ENCODE assay signal across 8 mouse cellular contexts in the genomic region with DNA sequence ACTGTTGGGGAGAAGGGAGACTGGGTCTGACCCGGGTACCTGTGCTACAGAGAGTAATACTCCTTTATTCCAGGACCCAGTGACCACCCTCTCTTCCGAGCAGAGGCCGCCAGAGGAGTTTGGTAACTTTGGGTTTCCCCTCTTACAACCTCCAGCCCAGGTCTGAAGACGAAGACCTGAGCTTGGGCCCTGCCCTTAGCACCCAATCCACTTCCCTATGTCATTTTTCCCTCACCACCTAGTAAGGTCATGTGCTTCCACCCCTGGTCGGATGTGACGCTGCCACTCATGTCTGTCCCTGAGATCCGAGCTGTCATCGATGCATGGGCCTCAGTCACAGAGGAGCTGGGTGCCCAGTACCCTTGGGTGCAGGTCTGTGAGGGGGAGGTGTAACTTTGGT. TPM values are rescaled to one million over a fixed set of nuclear protein-coding genes. Genes with fewer than 3 reads are reported as not detected.
DNase-seq lines count a peak whose midpoint lies in the region; ATAC-seq and TF ChIP-seq lines count a peak whose summit lies in the region.

No protein-coding gene starts in this region.

- no peak for TF ChIP-seq CTCF in kidney, postnatal 0 days (IDR thresholded peaks at IDR 0.05; ENCODE audit: low read depth)
- no peak for TF ChIP-seq CTCF in midbrain, postnatal 0 days (IDR thresholded peaks at IDR 0.05)

- WGBS in kidney, postnatal 0 days = 77% methylated on average over 8 of the region's 8 CpGs
- 74% methylated on average over 8 of the region's 8 CpGs for WGBS in embryonic facial prominence, embryonic 12.5 days
- 82% methylated on average over 8 of the region's 8 CpGs for WGBS in hindbrain, embryonic 15.5 days
- 81% methylated on average over 8 of the region's 8 CpGs for WGBS in midbrain, postnatal 0 days

- intact Hi-C loops in left cerebral cortex, postnatal 36 days (cut with DNase I) = no loop called here

- peak overlapping the region; percentile 87 for H3K4me2 ChIP-seq in kidney, postnatal 0 days (ENCODE audit: low read length)
- H3K4me2 ChIP-seq in embryonic facial prominence, embryonic 12.5 days (replicated peaks) = peak overlapping the region; percentile 78
- H3K4me2 ChIP-seq in hindbrain, embryonic 15.5 days = peak overlapping the region; percentile 89
- peak overlapping the region; percentile 88 for H3K4me2 ChIP-seq in midbrain, postnatal 0 days (ENCODE audit: low read depth, low read length, poor library complexity, severe bottlenecking)

- H3K27ac ChIP-seq in kidney, postnatal 0 days = no peak overlapping the region
- H3K27ac ChIP-seq in embryonic facial prominence, embryonic 12.5 days = no peak overlapping the region
- no peak overlapping the region; the same call in 1 of the 2 replicates for H3K27ac ChIP-seq in hindbrain, embryonic 15.5 days (replicated peaks)
- H3K27ac ChIP-seq in midbrain, postnatal 0 days (ENCODE audit: low read depth, low read length) = no peak overlapping the region

- peak overlapping the region; percentile 85; the same call in 1 of the 2 replicates for H3K9ac ChIP-seq in kidney, postnatal 0 days (ENCODE audit: low read depth, low read length)
- peak overlapping the region; percentile 24 for H3K9ac ChIP-seq in embryonic facial prominence, embryonic 12.5 days
- H3K9ac ChIP-seq in hindbrain, embryonic 15.5 days = 0 out of 2 replicates have a peak overlapping the region, but pooled peaks have one; percentile 17
- H3K9ac ChIP-seq in midbrain, postnatal 0 days (replicated peaks; ENCODE audit: low read length, poor library complexity, severe bottlenecking) = peak overlapping the region; percentile 76; the same call in 1 of the 2 replicates

- no peak for ATAC-seq in kidney, postnatal 0 days (replicated peaks; ENCODE audit: low FRiP score, low read depth)
- no peak for ATAC-seq in embryonic facial prominence, embryonic 12.5 days (ENCODE audit: insufficient number of reproducible peaks, insufficient read depth, low FRiP score, low TSS enrichment)
- ATAC-seq in hindbrain, embryonic 15.5 days (ENCODE audit: low FRiP score, low read depth) = 0 out of 2 replicates have a peak, but pooled peaks have one; percentile 2
- no peak for ATAC-seq in midbrain, postnatal 0 days (ENCODE audit: low FRiP score)

- H3K27me3 ChIP-seq in kidney, postnatal 0 days (ENCODE audit: insufficient read depth, low read length) = no peaks in the 10 kb centered on the region
- H3K27me3 ChIP-seq in embryonic facial prominence, embryonic 12.5 days = no peaks in the 10 kb centered on the region
- H3K27me3 ChIP-seq in hindbrain, embryonic 15.5 days = no peaks in the 10 kb centered on the region
- no peaks in the 10 kb centered on the region for H3K27me3 ChIP-seq in midbrain, postnatal 0 days (ENCODE audit: insufficient read depth, low read length)

- no peaks in the 10 kb centered on the region for H3K9me3 ChIP-seq in kidney, postnatal 0 days (replicated peaks; ENCODE audit: low read length)
- no peaks in the 10 kb centered on the region for H3K9me3 ChIP-seq in embryonic facial prominence, embryonic 12.5 days
- H3K9me3 ChIP-seq in hindbrain, embryonic 15.5 days = no peaks in the 10 kb centered on the region
- no peaks in the 10 kb centered on the region for H3K9me3 ChIP-seq in midbrain, postnatal 0 days (ENCODE audit: low read length)

- H3K4me3 ChIP-seq in kidney, postnatal 0 days (replicated peaks; ENCODE audit: low read depth, low read length) = peak overlapping the region; percentile 81
- peak overlapping the region; percentile 63 for H3K4me3 ChIP-seq in embryonic facial prominence, embryonic 12.5 days
- peak overlapping the region; percentile 75 for H3K4me3 ChIP-seq in hindbrain, embryonic 15.5 days
- H3K4me3 ChIP-seq in midbrain, postnatal 0 days (ENCODE audit: low read depth, low read length) = peak overlapping the region; percentile 77

- H3K4me1 ChIP-seq in kidney, postnatal 0 days (replicated peaks; ENCODE audit: insufficient read depth, low read length) = peaks cover 25% of the 10 kb centered on the region
- H3K4me1 ChIP-seq in embryonic facial prominence, embryonic 12.5 days = peaks cover 23% of the 10 kb centered on the region
- H3K4me1 ChIP-seq in hindbrain, embryonic 15.5 days (replicated peaks) = peaks cover 30% of the 10 kb centered on the region
- H3K4me1 ChIP-seq in midbrain, postnatal 0 days (ENCODE audit: insufficient read depth, low read length) = no peaks in the 10 kb centered on the region; the same call in 1 of the 2 replicates

- H3K36me3 ChIP-seq in kidney, postnatal 0 days (ENCODE audit: insufficient read depth, low read length) = no peaks in the 10 kb centered on the region
- H3K36me3 ChIP-seq in embryonic facial prominence, embryonic 12.5 days = peaks cover 8% of the 10 kb centered on the region; the same call in 1 of the 2 replicates
- H3K36me3 ChIP-seq in hindbrain, embryonic 15.5 days = 0 out of 2 replicates have a peak, but pooled peaks cover 2% of the 10 kb centered on the region
- H3K36me3 ChIP-seq in midbrain, postnatal 0 days (ENCODE audit: insufficient read depth, low read length) = 0 out of 2 replicates have a peak, but pooled peaks cover 4% of the 10 kb centered on the region

- DNase-seq in kidney, postnatal 0 days (ENCODE audit: low spot score) = no peak
- DNase-seq in kidney, adult 11 months = no peak
- no peak for DNase-seq in midbrain, postnatal 0 days (ENCODE audit: low spot score)
- DNase-seq in adrenal gland, adult 2 months = no peak
- no peak for DNase-seq in left cerebral cortex, postnatal 36 days (ENCODE audit: low spot score in 2 of 2)
- no peak for DNase-seq in cerebellum, postnatal 4 days (ENCODE audit: low spot score in 2 of 2)

RNA-seq across cellular contexts. Expression of gene Sigmar1, which starts 0.5 kb away (rescaled TPM):
- polyA plus RNA-seq in kidney, postnatal 0 days (2015; fragmentation: Nextera tagmentation; extraction: Ambion mirVana) = 58.4 and 64.4 TPM in 2 replicates
- 74.1 and 76.6 TPM in 2 replicates for polyA plus RNA-seq in embryonic facial prominence, embryonic 12.5 days (2016; fragmentation: Nextera tagmentation; extraction: Ambion mirVana)
- polyA plus RNA-seq in hindbrain, embryonic 15.5 days (2015; fragmentation: Nextera tagmentation; extraction: Ambion mirVana) = 78.5 and 79.3 TPM in 2 replicates
- total RNA-seq in midbrain, postnatal 0 days (2014; rRNA removed) = 34.1 and 45.4 TPM in 2 replicates
- polyA plus RNA-seq in midbrain, postnatal 0 days (2015; fragmentation: Nextera tagmentation; extraction: Ambion mirVana) = 44.8 and 55.4 TPM in 2 replicates
- 10 to 100 TPM; 83.8 to 86.7 TPM for total RNA-seq in adrenal gland, adult 2 months (2021)
- polyA plus RNA-seq in adrenal gland, adult 2 months (2012; rRNA removed) = 139 and 145 TPM in 2 replicates
- total RNA-seq in left cerebral cortex, postnatal 36 days (2021) = 10 to 100 TPM; 54.3 to 57.7 TPM

RNA-seq across cellular contexts. Expression of gene Galt, which starts 1.4 kb away (rescaled TPM):
- polyA plus RNA-seq in kidney, postnatal 0 days (2015; fragmentation: Nextera tagmentation; extraction: Ambion mirVana) = 72.1 and 75.2 TPM in 2 replicates
- 40.4 and 41.5 TPM in 2 replicates for polyA plus RNA-seq in embryonic facial prominence, embryonic 12.5 days (2016; fragmentation: Nextera tagmentation; extraction: Ambion mirVana)
- 48.0 and 53.9 TPM in 2 replicates for polyA plus RNA-seq in hindbrain, embryonic 15.5 days (2015; fragmentation: Nextera tagmentation; extraction: Ambion mirVana)
- total RNA-seq in midbrain, postnatal 0 days (2014; rRNA removed) = 53.7 and 68.1 TPM in 2 replicates
- 54.0 and 60.0 TPM in 2 replicates for polyA plus RNA-seq in midbrain, postnatal 0 days (2015; fragmentation: Nextera tagmentation; extraction: Ambion mirVana)
- 10 to 100 TPM; 42.9 to 43.3 TPM for total RNA-seq in adrenal gland, adult 2 months (2021)
- polyA plus RNA-seq in adrenal gland, adult 2 months (2012; rRNA removed) = 113 and 117 TPM in 2 replicates
- total RNA-seq in left cerebral cortex, postnatal 36 days (2021) = 10 to 100 TPM; 81.0 to 94.7 TPM

RNA-seq across cellular contexts. Expression of gene Ccl27a, which starts 17.6 kb away (rescaled TPM):
- 39.1 and 42.1 TPM in 2 replicates for polyA plus RNA-seq in kidney, postnatal 0 days (2015; fragmentation: Nextera tagmentation; extraction: Ambion mirVana)
- polyA plus RNA-seq in embryonic facial prominence, embryonic 12.5 days (2016; fragmentation: Nextera tagmentation; extraction: Ambion mirVana) = 71.7 and 81.6 TPM in 2 replicates
- 258 and 281 TPM in 2 replicates for polyA plus RNA-seq in hindbrain, embryonic 15.5 days (2015; fragmentation: Nextera tagmentation; extraction: Ambion mirVana)
- total RNA-seq in midbrain, postnatal 0 days (2014; rRNA removed) = 191 and 237 TPM in 2 replicates
- 318 and 329 TPM in 2 replicates for polyA plus RNA-seq in midbrain, postnatal 0 days (2015; fragmentation: Nextera tagmentation; extraction: Ambion mirVana)
- 10 to 100 TPM; 31.1 to 42.7 TPM for total RNA-seq in adrenal gland, adult 2 months (2021)
- polyA plus RNA-seq in adrenal gland, adult 2 months (2012; rRNA removed) = 74.2 and 96.3 TPM in 2 replicates
- total RNA-seq in left cerebral cortex, postnatal 36 days (2021) = 100 to 1,000 TPM; 244 to 288 TPM

RNA-seq across cellular contexts. Expression of gene Arid3c, which starts 25.5 kb away (rescaled TPM):
- 0.08 and 0.14 TPM in 2 replicates for polyA plus RNA-seq in kidney, postnatal 0 days (2015; fragmentation: Nextera tagmentation; extraction: Ambion mirVana)
- polyA plus RNA-seq in embryonic facial prominence, embryonic 12.5 days (2016; fragmentation: Nextera tagmentation; extraction: Ambion mirVana) = 0.18 TPM in 1 of 2 replicates, not detected in the other
- polyA plus RNA-seq in hindbrain, embryonic 15.5 days (2015; fragmentation: Nextera tagmentation; extraction: Ambion mirVana) = 0.86 and 1.1 TPM in 2 replicates
- total RNA-seq in midbrain, postnatal 0 days (2014; rRNA removed) = 0.27 and 0.33 TPM in 2 replicates
- 0.42 and 0.48 TPM in 2 replicates for polyA plus RNA-seq in midbrain, postnatal 0 days (2015; fragmentation: Nextera tagmentation; extraction: Ambion mirVana)
- total RNA-seq in adrenal gland, adult 2 months (2021) = not detected
- polyA plus RNA-seq in adrenal gland, adult 2 months (2012; rRNA removed) = not detected in 2 replicates
- total RNA-seq in left cerebral cortex, postnatal 36 days (2021) = under 1 TPM in 1 of 2 experiments, not detected in 1; 0.36 TPM

RNA-seq across cellular contexts. Expression of gene Dctn3, which starts 33.5 kb away (rescaled TPM):
- 152 and 154 TPM in 2 replicates for polyA plus RNA-seq in kidney, postnatal 0 days (2015; fragmentation: Nextera tagmentation; extraction: Ambion mirVana)
- polyA plus RNA-seq in embryonic facial prominence, embryonic 12.5 days (2016; fragmentation: Nextera tagmentation; extraction: Ambion mirVana) = 117 and 122 TPM in 2 replicates
- polyA plus RNA-seq in hindbrain, embryonic 15.5 days (2015; fragmentation: Nextera tagmentation; extraction: Ambion mirVana) = 298 and 299 TPM in 2 replicates
- 122 and 150 TPM in 2 replicates for total RNA-seq in midbrain, postnatal 0 days (2014; rRNA removed)
- polyA plus RNA-seq in midbrain, postnatal 0 days (2015; fragmentation: Nextera tagmentation; extraction: Ambion mirVana) = 308 and 345 TPM in 2 replicates
- 100 to 1,000 TPM; 105 to 128 TPM for total RNA-seq in adrenal gland, adult 2 months (2021)
- polyA plus RNA-seq in adrenal gland, adult 2 months (2012; rRNA removed) = 51.7 and 60.7 TPM in 2 replicates
- total RNA-seq in left cerebral cortex, postnatal 36 days (2021) = 100 to 1,000 TPM; 159 to 187 TPM

Comparison
In these comparisons a context has a peak if more than half of its experiments do, and no peak if none do; other contexts are left out.
1. H3K9ac ChIP-seq: peak in every context shown above with its lines; median percentile 85 in kidney, postnatal 0 days; 76 in midbrain, postnatal 0 days; 24 in embryonic facial prominence, embryonic 12.5 days; 17 in hindbrain, embryonic 15.5 days.